Mouse (Mus musculus) CD4-positive naive resting alpha-beta T cell, adult 57 days (primary cell): Measurements from ENCODE around the gene Ankrd31. TPM values are rescaled to one million over a fixed set of nuclear protein-coding genes. Genes with fewer than 3 reads are reported as not detected.

Experiments used
- total RNA-seq: library from RNA; stranded (reverse); gene quantifications from one replicate; pipeline ENCODE4 v1.2.4, GENCODE M21; 2023

The Ankrd31 gene
- total RNA-seq: not detected

GRCm38 (mm10) chr13:96748109-96748845 is at the start of gene Ankrd31:
Ankrd31 (plus strand) TSS chr13:96748272.

DNA sequence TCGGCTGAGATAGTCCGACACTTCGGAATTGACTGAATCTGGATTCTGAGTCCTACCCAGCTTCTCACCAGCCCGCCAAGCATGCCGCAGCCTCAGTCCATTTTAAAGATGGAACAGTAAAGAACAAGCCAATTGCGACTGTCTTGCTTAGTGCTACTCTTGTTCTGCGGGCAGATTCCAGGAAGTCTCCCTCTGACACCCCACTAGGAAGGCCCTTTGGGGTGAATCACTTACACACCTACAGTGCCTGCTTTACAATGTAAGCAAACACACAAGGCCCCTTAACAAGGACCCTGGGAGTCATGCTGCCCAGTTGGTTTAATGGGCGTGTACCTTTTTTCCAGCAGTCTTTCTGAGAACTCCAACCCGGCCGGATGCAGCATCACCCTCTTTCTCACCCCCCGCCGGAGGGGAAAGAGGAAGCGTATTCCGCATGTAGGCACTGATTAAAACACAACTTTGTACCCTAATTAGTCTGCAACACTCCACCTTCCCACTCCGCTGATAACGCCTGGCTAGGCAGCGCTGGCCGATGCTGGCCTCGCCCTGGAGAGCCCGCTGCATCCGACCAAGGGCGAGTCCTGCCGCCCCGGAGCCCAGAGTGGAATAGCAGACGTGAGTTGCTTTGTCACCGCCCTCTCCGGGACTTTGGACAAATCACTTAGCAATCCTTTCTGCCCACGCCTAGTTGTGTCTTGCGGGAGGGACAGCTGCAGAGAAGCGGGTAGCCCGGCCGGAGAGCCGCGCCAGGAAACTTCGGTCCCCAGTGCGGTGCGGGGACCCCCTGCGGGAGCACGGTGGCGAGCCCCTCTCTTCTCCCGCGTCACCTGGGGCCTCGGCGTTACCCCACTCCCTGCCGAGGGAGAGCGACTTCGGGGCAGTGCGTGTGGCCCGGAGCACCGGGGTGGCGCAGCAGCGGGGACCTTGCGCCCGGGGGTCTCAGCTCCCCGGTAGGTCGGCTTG is 176.2 kb downstream of the Ankrd31 start, which contains the start of gene Gcnt4:
Gene Gcnt4 (plus strand): TSS at position 691 of the 963 bp plus-strand sequence.

Other genes with a start within 250 kb of the Ankrd31 start
- 10.9 TPM for gene Polk, start 205.7 kb upstream of the Ankrd31 start, total RNA-seq
- 62.2 TPM for gene Col4a3bp, start 205.7 kb upstream of the Ankrd31 start, total RNA-seq
- gene Hmgcr, start 77.3 kb upstream of the Ankrd31 start, total RNA-seq: 117 TPM
- gene Gcnt4, start 176.4 kb downstream of the Ankrd31 start, total RNA-seq: not detected